Mouse (Mus musculus) gastrocnemius, postnatal 14 days (tissue): ENCODE results near the gene Efl1. TPM values are rescaled to one million over a fixed set of nuclear protein-coding genes. Genes with fewer than 3 reads are reported as not detected.
"Not testable (repeated sequence)": the region's sequence is repeated elsewhere in the genome, so short reads cannot be mapped to it uniquely, and the experiment has no call there.

ENCODE experiments used
- DNase-seq: peaks from one replicate; pipeline ENCODE4 v3.0.0; 2021; ENCODE audit warnings: mixed read lengths
- intact Hi-C: fragments of 180-260 bp; cut with DNase I; formaldehyde crosslinking; loops from one replicate; pipeline ENCODE4 v1.15.1; 2025; ENCODE audit warnings: low total_unique reads
- total RNA-seq, 2 experiments: library from RNA; stranded (reverse); gene quantifications; 2 replicates each; pipeline ENCODE4 v1.2.3; 2021

The Efl1 gene
- total RNA-seq, 2 experiments from 2014 or later: 8.3 to 8.9 TPM

- intact Hi-C loops: loop anchor here (5.0 kb wide), 1 partner anchor 146 kb away; no protein-coding TSS in a partner anchor
- DNase-seq: no peak
Measured at GRCm38 (mm10) chr7:82715912-82716601, 67.6 kb downstream of the Efl1 start.

- DNase-seq: peak; percentile 43
- intact Hi-C loops: loop anchor here (5.0 kb wide), 1 partner anchor 143 kb away; no protein-coding TSS in a partner anchor
Measured at GRCm38 (mm10) chr7:82719285-82719684, 70.9 kb downstream of the Efl1 start.

GRCm38 (mm10) chr7:82719740-82720139 lies 71.3 kb downstream of the Efl1 start:
- no peak for DNase-seq
- intact Hi-C loops: loop anchor here (5.0 kb wide), 2 partner anchors 143 to 828 kb away; no protein-coding TSS in a partner anchor

GRCm38 (mm10) chr7:82720501-82720900 lies 72.1 kb downstream of the Efl1 start:
- intact Hi-C loops: loop anchor here (5.0 kb wide), 1 partner anchor 827 kb away; no protein-coding TSS in a partner anchor
- no peak for DNase-seq

- DNase-seq: no peak
- intact Hi-C loops: loop anchor here (5.0 kb wide), 1 partner anchor 826 kb away; no protein-coding TSS in a partner anchor
Measured at GRCm38 (mm10) chr7:82720906-82721305, 72.5 kb downstream of the Efl1 start.

GRCm38 (mm10) chr7:82722486-82723123 lies 74.2 kb downstream of the Efl1 start:
- no peak for DNase-seq
- intact Hi-C loops: loop anchor here (5.0 kb wide), 1 partner anchor 825 kb away; no protein-coding TSS in a partner anchor

GRCm38 (mm10) chr7:82723151-82723871 lies 74.9 kb downstream of the Efl1 start:
- intact Hi-C loops: loop anchor here (5.0 kb wide), 1 partner anchor 824 kb away; no protein-coding TSS in a partner anchor
- no peak for DNase-seq

- DNase-seq: no peak
- intact Hi-C loops: loop anchor here (5.0 kb wide), 1 partner anchor 823 kb away; no protein-coding TSS in a partner anchor
Measured at GRCm38 (mm10) chr7:82724491-82724890, 76.1 kb downstream of the Efl1 start.

GRCm38 (mm10) chr7:82725006-82725636 lies 76.7 kb downstream of the Efl1 start:
- intact Hi-C loops: no loop called here
- no peak for DNase-seq

- intact Hi-C loops: no loop called here
- DNase-seq: no peak
Measured at GRCm38 (mm10) chr7:82725741-82726450, 77.5 kb downstream of the Efl1 start.

GRCm38 (mm10) chr7:82727066-82727465 lies 78.7 kb downstream of the Efl1 start:
- intact Hi-C loops: no loop called here
- DNase-seq: no peak

- not testable (repeated sequence) for DNase-seq
Measured at GRCm38 (mm10) chr7:82729009-82729408, 80.6 kb downstream of the Efl1 start.

GRCm38 (mm10) chr7:82733118-82733517 lies 84.7 kb downstream of the Efl1 start:
- intact Hi-C loops: no loop called here
- no peak for DNase-seq

More at GRCm38 (mm10) chr7:82729009-82729408, 80.6 kb downstream of the Efl1 start:
- intact Hi-C loops: not testable (repeated sequence)

GRCm38 (mm10) chr7:82733995-82734394 lies 85.6 kb downstream of the Efl1 start:
- no peak for DNase-seq
- intact Hi-C loops: no loop called here

- no peak for DNase-seq
- intact Hi-C loops: no loop called here
Measured at GRCm38 (mm10) chr7:82734748-82735600, 86.6 kb downstream of the Efl1 start.

- peak; percentile 57 for DNase-seq
- intact Hi-C loops: no loop called here
Measured at GRCm38 (mm10) chr7:82743116-82743765, 94.8 kb downstream of the Efl1 start.

GRCm38 (mm10) chr7:82744167-82744715 lies 95.8 kb downstream of the Efl1 start:
- DNase-seq: no peak
- intact Hi-C loops: no loop called here
